Mouse (Mus musculus) liver, postnatal 0 days (tissue): ENCODE measurements around the gene Crim1. TPM values are rescaled to one million over a fixed set of nuclear protein-coding genes. Genes with fewer than 3 reads are reported as not detected.

Source experiments
- ATAC-seq: fragments of 200-750 bp; cut with Nextera tagmentation; 2 replicates; pipeline ENCODE4 v1.8.0; 2017; ENCODE audit warnings: mild to moderate bottlenecking, moderate library complexity
- DNase-seq: peaks from one replicate; pipeline ENCODE4 v3.0.0-alpha.2; 2016
- H3K27ac ChIP-seq: fragments of 300-500 bp; sonication (generic); 2 replicates; pipeline ENCODE4 v1.5.1; 2014; ENCODE audit warnings: antibody characterized with exemption, moderate library complexity, mild to moderate bottlenecking, low read depth
- H3K27me3 ChIP-seq: fragments of 300-500 bp; sonication (generic); 2 replicates; pipeline ENCODE4 v1.6.1; 2014; ENCODE audit warnings: low read length, control low read depth, mixed read lengths; ENCODE audit not compliant: insufficient read depth
- H3K36me3 ChIP-seq: fragments of 300-500 bp; sonication (generic); replicated peaks from 2 replicates; pipeline ENCODE4 v1.6.1; 2014; ENCODE audit warnings: mild to moderate bottlenecking, control low read depth, low read length, moderate library complexity, mixed read lengths; ENCODE audit not compliant: insufficient read depth
- H3K4me1 ChIP-seq: fragments of 300-500 bp; sonication (generic); 2 replicates; pipeline ENCODE4 v1.6.1; 2014; ENCODE audit warnings: antibody characterized with exemption, mild to moderate bottlenecking, control low read depth; ENCODE audit not compliant: insufficient read depth
- H3K4me2 ChIP-seq: fragments of 300-500 bp; sonication (generic); 2 replicates; pipeline ENCODE4 v1.6.1; 2014; ENCODE audit warnings: low read depth, mild to moderate bottlenecking, low read length, moderate library complexity, mixed read lengths
- H3K4me3 ChIP-seq: fragments of 300-500 bp; sonication (generic); 2 replicates; pipeline ENCODE4 v1.5.1; 2014; ENCODE audit warnings: low read depth, low read length
- H3K9ac ChIP-seq: fragments of 300-500 bp; sonication (generic); replicated peaks from 2 replicates; pipeline ENCODE4 v1.6.1; 2014; ENCODE audit warnings: mild to moderate bottlenecking, moderate library complexity
- H3K9me3 ChIP-seq: fragments of 300-500 bp; sonication (generic); 2 replicates; pipeline ENCODE4 v1.6.1; 2016; ENCODE audit warnings: mild to moderate bottlenecking, control low read depth, low read length, mixed read lengths
- CTCF ChIP-seq: sonication (generic); IDR thresholded peaks from 2 replicates; pipeline ENCODE4 v1.5.1; 2016; ENCODE audit warnings: antibody characterized with exemption, low read depth
- EP300 ChIP-seq: IDR thresholded peaks from 2 replicates; pipeline ENCODE4 v1.6.1; 2016; ENCODE audit warnings: antibody characterized with exemption, low read depth, mild to moderate bottlenecking
- WGBS: fragments of 180-500 bp; shearing (Covaris S2); extraction: QIAGEN DNeasy Blood & Tissue Kit; methylation state at CpG from one replicate; pipeline ENCODE4 v1.1.7; 2014; ENCODE audit not compliant: insufficient replicate concordance; 5-methylcytosine and 5-hydroxymethylcytosine counted together
- polyA plus RNA-seq: library from polyadenylated mRNA; unstranded; fragments of >200 nt; fragmentation: Nextera tagmentation; extraction: Ambion mirVana; gene quantifications from 2 replicates; pipeline ENCODE4 v1.2.1, GENCODE M21; 2015

Gene Crim1
- polyA plus RNA-seq, 1 experiment from 2014 or later = 0.86 TPM

DNA sequence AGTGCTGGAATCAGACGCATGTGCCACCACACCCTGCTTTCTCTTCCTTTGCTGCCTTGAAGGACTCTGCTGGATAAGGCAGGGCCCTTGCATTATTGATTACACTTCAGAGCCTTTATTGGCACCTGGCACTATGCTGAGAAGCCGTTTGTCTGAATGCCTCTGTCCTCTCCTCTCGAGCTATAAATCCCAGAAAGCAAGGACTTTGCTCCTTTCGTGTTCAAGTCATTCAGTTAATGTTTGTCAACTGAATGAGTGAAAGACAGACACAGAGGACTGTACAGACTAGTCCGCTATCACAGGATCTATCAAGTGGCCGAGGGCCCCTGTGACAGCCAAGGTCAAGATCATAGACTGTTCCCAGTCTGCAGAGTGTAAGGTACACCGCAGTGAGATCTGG lies 73.8 kb downstream of the Crim1 start:
- Histone ChIP-seq H3K36me3 (no peaks in the 10 kb centered on the region), H3K4me3 (no peak overlapping the region), H3K9ac (no peak overlapping the region), H3K4me1 (peaks cover 3% of the 10 kb centered on the region; the same call in 1 of the 2 replicates), H3K4me2 (no peak overlapping the region), H3K27me3 (no peaks in the 10 kb centered on the region), H3K27ac (no peak overlapping the region), H3K9me3 (no peaks in the 10 kb centered on the region)
- ATAC-seq (no peak), DNase-seq (no peak)
- 62% methylated on average over 7 of the region's 7 CpGs for whole genome bisulfite sequencing
- TF ChIP-seq EP300 (no peak), CTCF (no peak)

DNA sequence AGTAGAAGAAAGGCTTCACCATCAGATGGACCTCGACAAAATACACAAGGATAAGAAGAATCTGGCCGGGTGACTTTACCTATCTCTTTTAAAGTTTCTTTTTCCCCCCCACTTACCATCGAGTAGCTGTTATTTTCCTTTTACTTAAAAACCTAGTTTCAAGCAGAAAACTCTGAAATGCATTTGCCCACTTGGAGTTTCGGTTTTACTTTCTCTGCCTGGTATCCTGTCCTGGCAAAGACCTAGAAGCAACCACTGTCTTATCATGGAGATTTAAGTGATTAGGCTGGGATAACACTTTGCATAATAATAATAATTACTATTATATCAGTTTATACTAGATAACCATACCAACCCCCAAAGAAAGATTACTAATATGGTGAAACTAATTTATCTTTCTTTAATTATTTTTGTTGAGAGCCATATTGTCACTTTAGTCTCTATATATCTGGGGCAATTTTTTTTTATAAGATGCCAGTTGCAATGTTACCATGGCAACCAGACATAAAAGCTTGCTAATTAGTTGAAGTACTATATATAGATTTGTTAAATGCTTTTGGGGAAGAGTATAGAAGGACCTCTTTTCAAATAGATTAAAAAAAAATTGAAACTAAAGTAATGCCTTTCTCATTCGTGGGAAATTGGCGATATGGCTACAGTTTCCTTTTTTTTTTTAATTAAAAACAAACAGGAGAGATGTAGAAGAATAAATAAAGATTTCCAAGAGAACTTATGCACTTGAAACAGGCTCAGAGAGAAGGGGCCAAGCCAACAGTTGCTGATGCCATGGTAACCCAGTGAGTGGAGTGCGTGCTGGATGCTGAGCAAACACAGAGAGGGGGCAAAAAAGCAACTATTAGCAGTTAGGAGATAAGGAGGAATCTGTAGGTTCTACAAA lies 74.8 kb downstream of the Crim1 start:
- Histone ChIP-seq H3K9me3 (no peaks in the 10 kb centered on the region), H3K4me3 (no peak overlapping the region), H3K27me3 (no peaks in the 10 kb centered on the region), H3K4me1 (peaks cover 3% of the 10 kb centered on the region; the same call in 1 of the 2 replicates), H3K9ac (no peak overlapping the region), H3K4me2 (no peak overlapping the region), H3K36me3 (no peaks in the 10 kb centered on the region), H3K27ac (no peak overlapping the region)
- ATAC-seq (no peak), DNase-seq (no peak)
- no peak for TF ChIP-seq EP300
- TF ChIP-seq CTCF = no peak
- 69% methylated on average over 7 of the region's 7 CpGs for WGBS

DNA sequence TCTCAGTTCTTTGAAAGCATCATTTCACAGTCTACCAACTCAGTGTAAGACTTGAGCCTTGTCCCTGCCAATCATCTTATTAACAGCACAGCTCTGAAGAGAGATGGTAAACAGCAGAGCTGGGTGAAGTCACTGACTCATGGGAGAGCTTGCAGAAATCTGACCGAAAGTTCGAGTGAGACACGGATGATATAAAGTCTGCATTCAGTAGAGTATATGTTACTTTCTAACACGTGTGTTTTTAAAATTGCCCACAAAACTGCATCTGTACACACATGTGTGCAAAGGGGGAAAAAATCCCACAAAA lies 75.4 kb downstream of the Crim1 start:
- Histone ChIP-seq H3K36me3 (no peaks in the 10 kb centered on the region), H3K9ac (no peak overlapping the region), H3K4me3 (no peak overlapping the region), H3K27me3 (no peaks in the 10 kb centered on the region), H3K4me2 (no peak overlapping the region), H3K4me1 (peaks cover 3% of the 10 kb centered on the region; the same call in 1 of the 2 replicates), H3K27ac (no peak overlapping the region), H3K9me3 (no peaks in the 10 kb centered on the region)
- DNase-seq (no peak), ATAC-seq (no peak)
- WGBS = 71% methylated on average over 4 of the region's 4 CpGs
- TF ChIP-seq EP300 (no peak), CTCF (no peak)

DNA sequence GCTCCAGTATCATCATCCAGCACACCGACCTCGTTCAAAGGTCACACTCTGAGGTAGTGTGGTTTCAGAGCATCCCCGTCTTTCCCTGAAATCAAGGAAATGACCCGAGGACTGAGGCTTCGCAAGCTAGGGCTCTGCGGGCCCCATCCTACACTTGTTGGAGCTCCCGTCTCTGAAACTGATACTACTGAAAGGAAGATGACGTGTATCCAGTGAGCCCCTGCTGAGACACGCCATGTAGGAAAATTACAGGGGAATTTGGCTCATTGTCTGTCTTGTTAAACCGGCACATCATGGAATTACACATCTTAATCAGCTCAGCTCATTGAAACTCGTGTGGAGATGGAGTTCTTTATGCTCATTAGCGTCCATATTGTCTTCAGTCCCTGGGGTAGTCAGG lies 79.1 kb downstream of the Crim1 start:
- Histone ChIP-seq H3K4me3 (no peak overlapping the region), H3K36me3 (no peaks in the 10 kb centered on the region), H3K4me2 (no peak overlapping the region), H3K9ac (no peak overlapping the region), H3K27ac (no peak overlapping the region), H3K9me3 (no peaks in the 10 kb centered on the region), H3K27me3 (no peaks in the 10 kb centered on the region), H3K4me1 (peaks cover 2% of the 10 kb centered on the region; the same call in 1 of the 2 replicates)
- DNase-seq (no peak), ATAC-seq (no peak)
- no peak for TF ChIP-seq CTCF
- TF ChIP-seq EP300 = no peak
- 76% methylated on average over 12 of the region's 12 CpGs for WGBS

DNA sequence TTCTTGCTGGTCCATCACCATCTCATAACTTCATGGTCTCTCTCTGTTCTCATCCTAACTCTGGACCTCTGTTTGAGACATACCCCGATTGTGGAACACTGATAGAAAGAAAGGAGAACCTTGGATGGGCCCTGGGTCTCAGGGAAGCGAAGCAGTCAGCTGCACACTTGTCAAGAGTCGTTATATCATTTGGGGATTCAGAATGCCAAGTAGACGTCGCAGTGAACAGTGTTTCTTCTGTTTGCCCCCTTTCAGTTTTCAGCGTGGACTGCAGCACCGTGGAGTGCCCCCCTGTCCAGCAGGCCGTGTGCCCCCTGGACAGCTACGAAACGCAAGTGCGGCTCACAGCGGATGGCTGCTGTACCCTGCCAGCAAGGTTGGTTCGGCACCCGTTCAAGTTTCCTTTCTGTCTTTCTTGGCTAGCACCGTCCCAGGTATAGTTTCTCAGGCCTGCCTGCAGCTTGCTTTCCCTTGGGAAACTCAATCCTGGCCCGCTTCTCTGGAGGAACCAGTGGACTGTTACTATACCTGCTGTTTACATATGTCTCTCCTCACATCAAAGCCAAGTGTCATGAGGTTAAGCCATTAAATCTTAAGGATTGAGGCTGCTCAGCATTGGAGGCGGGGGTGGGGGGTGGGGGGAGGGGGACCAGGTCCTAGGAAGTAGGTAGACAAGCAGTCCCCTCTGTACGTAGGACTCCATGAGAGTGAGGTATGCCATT lies 81.1 kb downstream of the Crim1 start:
- no peaks in the 10 kb centered on the region for H3K9me3 ChIP-seq
- WGBS = 85% methylated on average over 18 of the region's 18 CpGs
- H3K4me1 ChIP-seq = no peaks in the 10 kb centered on the region
- H3K27me3 ChIP-seq = no peaks in the 10 kb centered on the region
- no peak for TF ChIP-seq CTCF
- TF ChIP-seq EP300 = no peak
- ATAC-seq (no peak), DNase-seq (no peak)
- H3K27ac ChIP-seq = no peak overlapping the region
- no peak overlapping the region for H3K4me3 ChIP-seq
- no peak overlapping the region for H3K4me2 ChIP-seq
- H3K36me3 ChIP-seq = no peaks in the 10 kb centered on the region
- H3K9ac ChIP-seq = no peak overlapping the region

DNA sequence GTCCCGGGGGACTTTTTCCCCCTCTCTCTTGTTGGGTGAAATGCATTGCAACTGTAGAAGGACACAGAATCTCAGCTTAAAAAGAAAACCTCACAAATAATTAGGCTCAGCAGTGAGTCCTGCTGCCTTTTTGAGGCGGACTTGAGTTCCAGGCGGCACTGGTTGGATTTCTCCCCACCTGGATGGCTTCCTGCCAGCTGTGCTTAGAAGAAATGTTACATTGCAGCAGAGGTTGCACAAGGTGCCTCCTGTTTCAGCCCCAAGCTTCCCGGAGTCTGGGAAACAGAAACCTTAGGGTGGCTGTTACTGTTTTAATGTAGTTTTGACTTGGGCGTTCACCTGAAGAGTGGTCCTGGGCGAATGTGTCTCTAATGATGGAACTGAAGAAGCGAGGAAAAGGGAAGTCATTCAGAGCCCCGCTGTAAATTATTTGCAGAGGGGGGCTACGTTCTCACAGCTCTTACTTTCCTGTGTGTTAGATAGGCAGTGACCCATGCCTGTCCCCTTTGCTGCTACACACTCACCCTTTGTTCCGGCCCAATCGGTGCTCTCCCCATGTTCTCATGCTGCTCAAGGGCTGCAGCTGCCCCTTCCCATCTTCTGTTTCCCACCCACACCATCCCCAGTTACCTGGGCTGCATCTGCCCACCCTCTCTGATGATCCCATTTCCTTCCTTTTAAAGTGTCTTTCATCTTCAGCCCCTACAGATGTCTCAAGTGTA lies 83.4 kb downstream of the Crim1 start:
- no peak for ATAC-seq
- H3K9ac ChIP-seq = no peak overlapping the region
- H3K4me1 ChIP-seq = no peaks in the 10 kb centered on the region
- no peaks in the 10 kb centered on the region for H3K36me3 ChIP-seq
- no peak for DNase-seq
- no peak overlapping the region for H3K27ac ChIP-seq
- H3K27me3 ChIP-seq = no peaks in the 10 kb centered on the region
- TF ChIP-seq CTCF (no peak), EP300 (no peak)
- no peak overlapping the region for H3K4me2 ChIP-seq
- WGBS = 78% methylated on average over 11 of the region's 11 CpGs
- no peaks in the 10 kb centered on the region for H3K9me3 ChIP-seq
- H3K4me3 ChIP-seq = no peak overlapping the region
